Mouse (Mus musculus) liver, embryonic 12.5 days (tissue): ENCODE results near the gene Tpm1. TPM values are rescaled to one million over a fixed set of nuclear protein-coding genes. Genes with fewer than 3 reads are reported as not detected.

Source experiments
- ATAC-seq: fragments of 200-750 bp; cut with Nextera tagmentation; 2 replicates; pipeline ENCODE4 v1.8.0; 2017; ENCODE audit warnings: moderate number of reproducible peaks, mild to moderate bottlenecking, moderate library complexity
- H3K27ac ChIP-seq: fragments of 300-500 bp; sonication (generic); 2 replicates; pipeline ENCODE4 v1.5.1; 2016; ENCODE audit warnings: mild to moderate bottlenecking
- H3K27me3 ChIP-seq: fragments of 300-500 bp; sonication (generic); replicated peaks from 2 replicates; pipeline ENCODE4 v1.6.1; 2016; ENCODE audit warnings: mild to moderate bottlenecking, moderate library complexity
- H3K36me3 ChIP-seq: fragments of 300-500 bp; sonication (generic); 2 replicates; pipeline ENCODE4 v1.6.1; 2016; ENCODE audit warnings: mild to moderate bottlenecking, moderate library complexity
- H3K4me1 ChIP-seq: fragments of 300-500 bp; sonication (generic); 2 replicates; pipeline ENCODE4 v1.6.1; 2016
- H3K4me2 ChIP-seq: fragments of 300-500 bp; sonication (generic); 2 replicates; pipeline ENCODE4 v1.6.1; 2016; ENCODE audit warnings: mild to moderate bottlenecking, moderate library complexity
- H3K4me3 ChIP-seq: fragments of 300-500 bp; sonication (generic); 2 replicates; pipeline ENCODE4 v1.5.1; 2016; ENCODE audit warnings: mild to moderate bottlenecking, moderate library complexity
- H3K9ac ChIP-seq: fragments of 300-500 bp; sonication (generic); 2 replicates; pipeline ENCODE4 v1.6.1; 2016; ENCODE audit warnings: mild to moderate bottlenecking, moderate library complexity
- H3K9me3 ChIP-seq: fragments of 300-500 bp; sonication (generic); replicated peaks from 2 replicates; pipeline ENCODE4 v1.6.1; 2016; ENCODE audit warnings: mild to moderate bottlenecking, moderate library complexity
- WGBS: fragments of 180-500 bp; shearing (Covaris S2); methylation state at CpG from one replicate; pipeline ENCODE4 v1.1.7; 2016; ENCODE audit not compliant: insufficient replicate concordance; 5-methylcytosine and 5-hydroxymethylcytosine counted together
- polyA plus RNA-seq: library from polyadenylated mRNA; unstranded; fragments of >200 nt; fragmentation: Nextera tagmentation; extraction: Ambion mirVana; gene quantifications from 2 replicates; pipeline ENCODE4 v1.2.1, GENCODE M21; 2016

The Tpm1 gene
- polyA plus RNA-seq, 1 experiment from 2014 or later = 214 TPM

DNA sequence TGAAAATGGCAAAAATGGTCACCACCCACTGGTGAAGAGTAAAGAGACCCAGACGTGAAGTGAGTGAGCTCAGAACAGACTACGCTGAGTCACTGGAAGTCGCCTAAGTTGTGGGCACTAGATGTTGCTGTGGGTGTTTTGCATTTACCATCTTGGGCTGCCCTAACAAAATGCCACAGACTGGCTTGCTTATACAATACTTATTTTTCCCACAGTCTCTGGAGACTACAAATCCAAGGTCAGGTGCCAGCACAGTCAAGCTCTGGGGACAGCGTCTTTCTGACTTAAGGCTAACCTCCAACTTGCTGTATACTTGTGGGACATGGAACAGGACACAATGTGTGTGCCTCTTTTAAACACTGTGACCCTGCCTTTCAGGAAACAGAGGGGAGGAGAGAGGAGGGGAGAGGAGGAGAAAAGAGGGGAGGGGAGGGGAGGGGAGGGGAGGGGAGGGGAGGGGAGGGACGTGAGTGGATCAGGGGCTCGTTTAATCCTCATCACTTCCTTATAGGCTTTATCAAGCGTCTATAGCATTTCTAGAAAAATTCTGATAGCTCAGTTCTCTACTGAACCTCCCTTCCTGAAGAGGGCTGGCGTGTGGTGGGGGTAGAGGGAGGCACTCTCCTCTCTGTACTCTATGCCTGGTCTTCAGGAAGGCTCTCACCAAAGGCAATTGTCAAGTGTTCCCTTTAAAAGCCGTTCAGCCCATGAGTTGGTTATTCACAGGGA is 58.0 kb downstream of the Tpm1 start:
- peak overlapping the region; percentile 25 for H3K4me2 ChIP-seq
- peaks cover 70% of the 10 kb centered on the region for H3K4me1 ChIP-seq
- H3K27ac ChIP-seq = peak overlapping the region; percentile 74
- H3K27me3 ChIP-seq = no peaks in the 10 kb centered on the region
- 37% methylated on average over 9 of the region's 9 CpGs for WGBS
- peaks cover 6% of the 10 kb centered on the region; the same call in 1 of the 2 replicates for H3K36me3 ChIP-seq
- H3K9me3 ChIP-seq = peaks cover 5% of the 10 kb centered on the region; the same call in 1 of the 2 replicates
- H3K4me3 ChIP-seq = no peak overlapping the region
- H3K9ac ChIP-seq = peak overlapping the region; percentile 42
- no peak for ATAC-seq

DNA sequence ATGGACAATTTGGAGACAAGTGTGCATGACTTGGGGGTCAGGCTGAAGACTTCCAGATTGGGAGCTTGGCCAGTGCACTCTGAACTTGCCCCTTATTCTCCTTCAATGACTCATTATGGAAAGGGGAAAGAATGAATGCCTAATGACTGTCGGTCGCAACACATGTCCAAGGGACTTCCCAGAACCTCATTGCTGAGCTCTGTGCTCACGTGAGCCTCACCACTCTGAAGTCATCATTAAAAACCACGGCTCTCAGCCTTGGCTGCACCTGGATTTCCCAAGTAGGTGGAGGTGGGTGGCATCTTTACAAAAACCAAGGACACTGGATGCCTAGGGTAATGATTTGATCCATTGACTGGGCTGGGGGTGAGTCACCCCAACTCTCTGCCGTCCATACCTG is 59.2 kb downstream of the Tpm1 start:
- Histone ChIP-seq H3K36me3 (peaks cover 6% of the 10 kb centered on the region; the same call in 1 of the 2 replicates), H3K4me2 (peak overlapping the region; percentile 71; the same call in 1 of the 2 replicates), H3K4me1 (peaks cover 70% of the 10 kb centered on the region), H3K27ac (peak overlapping the region; percentile 74), H3K9ac (no peak overlapping the region), H3K9me3 (peaks cover 5% of the 10 kb centered on the region; the same call in 1 of the 2 replicates), H3K4me3 (no peak overlapping the region), H3K27me3 (no peaks in the 10 kb centered on the region; the same call in 1 of the 2 replicates)
- 86% methylated on average over 5 of the region's 5 CpGs for WGBS
- ATAC-seq = no peak

DNA sequence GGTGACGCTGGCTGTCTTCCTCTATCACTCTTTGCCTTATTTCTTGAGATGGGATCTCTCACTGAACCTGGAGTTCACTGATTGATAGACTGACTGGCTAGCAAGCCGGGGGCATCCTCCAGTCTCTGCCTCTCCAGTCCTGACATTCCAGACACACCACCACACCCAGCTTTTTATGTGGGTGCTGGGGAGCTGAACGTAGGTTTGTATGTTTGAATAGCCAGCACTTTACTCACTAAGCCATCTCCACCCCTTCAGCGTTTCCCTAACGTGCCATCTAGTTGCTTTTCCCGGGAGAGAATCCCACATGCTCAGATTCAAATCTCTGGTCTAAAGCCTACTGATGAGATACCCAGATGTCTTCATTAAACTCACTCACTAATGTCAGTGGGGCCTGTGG is 59.6 kb downstream of the Tpm1 start:
- peak overlapping the region; percentile 90; the same call in 1 of the 2 replicates for H3K27ac ChIP-seq
- peak overlapping the region; percentile 40; the same call in 1 of the 2 replicates for H3K4me3 ChIP-seq
- peaks cover 5% of the 10 kb centered on the region; the same call in 1 of the 2 replicates for H3K9me3 ChIP-seq
- WGBS = 70% methylated on average over 6 of the region's 6 CpGs
- H3K27me3 ChIP-seq = no peaks in the 10 kb centered on the region; the same call in 1 of the 2 replicates
- ATAC-seq = no peak
- H3K9ac ChIP-seq = no peak overlapping the region
- peak overlapping the region; percentile 71 for H3K4me2 ChIP-seq
- H3K36me3 ChIP-seq = peaks cover 6% of the 10 kb centered on the region; the same call in 1 of the 2 replicates
- H3K4me1 ChIP-seq = peaks cover 69% of the 10 kb centered on the region

DNA sequence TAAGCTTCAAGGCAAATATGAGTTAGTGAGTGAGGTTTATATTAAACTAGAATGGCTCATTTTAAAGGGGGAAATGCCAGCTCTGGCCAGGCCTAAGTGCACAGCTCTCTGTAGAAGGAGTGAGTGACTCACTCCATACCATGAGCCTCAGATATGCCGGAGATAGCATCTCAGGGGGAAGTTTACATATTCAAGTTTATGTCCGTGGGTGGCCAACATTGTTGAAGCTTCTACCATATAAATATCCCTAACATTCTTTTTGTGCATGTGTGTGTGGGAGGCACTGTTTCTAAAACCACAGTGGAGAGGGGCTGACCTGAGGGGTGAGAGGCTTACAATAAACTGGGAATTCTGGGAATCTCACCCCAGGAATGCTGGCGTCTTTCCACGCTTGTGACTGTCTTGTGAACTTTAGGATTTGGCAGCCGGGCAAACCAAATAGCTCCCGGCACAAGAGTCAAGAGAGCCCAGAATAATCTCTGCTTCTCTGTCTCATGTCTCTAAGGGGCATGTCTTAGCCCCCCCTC is 60.3 kb downstream of the Tpm1 start:
- Histone ChIP-seq H3K36me3 (peaks cover 6% of the 10 kb centered on the region; the same call in 1 of the 2 replicates), H3K4me3 (peak overlapping the region; percentile 40), H3K4me1 (peaks cover 62% of the 10 kb centered on the region), H3K27me3 (peaks cover 4% of the 10 kb centered on the region; the same call in 1 of the 2 replicates), H3K4me2 (peak overlapping the region; percentile 71), H3K9ac (peak overlapping the region; percentile 58), H3K9me3 (peaks cover 5% of the 10 kb centered on the region; the same call in 1 of the 2 replicates), H3K27ac (peak overlapping the region; percentile 90)
- no peak for ATAC-seq
- WGBS = 47% methylated on average over 6 of the region's 6 CpGs

DNA sequence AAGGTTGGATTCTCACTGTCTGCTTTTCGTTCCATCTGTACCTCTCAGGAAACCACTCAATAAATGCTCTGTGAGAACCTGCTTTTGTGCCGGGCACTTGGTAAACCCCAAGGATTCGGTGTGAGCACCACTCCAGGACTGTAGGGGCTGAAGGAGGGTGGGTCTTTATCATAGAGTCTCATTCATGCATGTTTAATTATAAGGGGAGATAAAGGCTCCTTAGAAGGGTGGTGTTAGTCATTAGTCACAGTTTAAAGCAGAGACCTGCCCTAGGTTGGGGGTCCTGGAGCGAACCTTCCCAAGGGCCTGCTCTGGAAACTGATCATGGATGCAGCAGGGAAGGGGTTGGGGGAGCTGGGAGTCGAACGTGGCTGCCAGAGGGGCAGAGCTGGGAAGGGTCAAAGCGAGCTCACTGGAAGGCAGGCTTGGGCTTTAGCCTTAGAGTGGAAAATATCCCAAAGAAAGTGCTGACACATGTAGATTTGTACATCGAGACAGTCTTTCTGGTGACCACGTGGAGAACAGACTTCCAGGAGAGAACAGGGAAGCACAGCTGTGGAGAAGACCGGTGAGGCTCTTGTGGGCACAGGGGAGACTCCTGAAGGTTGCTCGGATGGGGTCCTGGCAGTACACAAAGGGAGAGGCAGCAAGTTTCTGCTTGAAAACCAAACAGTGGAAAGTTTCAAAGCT is 60.9 kb downstream of the Tpm1 start:
- Histone ChIP-seq H3K4me2 (peak overlapping the region; percentile 71), H3K4me1 (peaks cover 59% of the 10 kb centered on the region), H3K9ac (peak overlapping the region; percentile 58), H3K36me3 (peaks cover 6% of the 10 kb centered on the region; the same call in 1 of the 2 replicates), H3K9me3 (peaks cover 5% of the 10 kb centered on the region; the same call in 1 of the 2 replicates), H3K4me3 (peak overlapping the region; percentile 40), H3K27ac (peak overlapping the region; percentile 90), H3K27me3 (peaks cover 6% of the 10 kb centered on the region; the same call in 1 of the 2 replicates)
- ATAC-seq = peak; percentile 93
- WGBS = 36% methylated on average over 11 of the region's 11 CpGs

DNA sequence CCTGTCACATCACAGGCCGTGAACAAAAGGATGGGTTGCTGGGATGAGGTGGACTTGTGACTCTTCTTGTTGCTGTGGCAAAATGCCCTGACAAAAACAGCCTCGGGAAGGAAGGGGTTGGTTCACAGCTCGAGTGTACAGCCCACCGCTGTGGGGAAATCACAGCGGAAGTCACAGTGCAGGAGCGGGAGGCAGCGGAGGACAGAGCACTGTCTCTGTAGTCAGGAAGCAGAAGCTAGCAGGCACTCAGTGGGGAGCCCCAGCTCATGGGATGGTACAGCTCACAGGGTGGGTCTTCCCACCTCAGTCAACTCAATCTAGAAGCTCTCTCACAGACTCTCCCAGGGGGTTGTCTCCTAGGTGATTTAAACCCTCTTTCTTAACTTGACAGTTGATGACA is 63.8 kb downstream of the Tpm1 start:
- 51% methylated on average over 7 of the region's 7 CpGs for WGBS
- Histone ChIP-seq H3K27ac (no peak overlapping the region), H3K4me2 (no peak overlapping the region), H3K36me3 (no peaks in the 10 kb centered on the region), H3K4me1 (peaks cover 45% of the 10 kb centered on the region), H3K9me3 (no peaks in the 10 kb centered on the region), H3K9ac (no peak overlapping the region), H3K4me3 (no peak overlapping the region), H3K27me3 (peaks cover 6% of the 10 kb centered on the region; the same call in 1 of the 2 replicates)
- ATAC-seq = no peak

DNA sequence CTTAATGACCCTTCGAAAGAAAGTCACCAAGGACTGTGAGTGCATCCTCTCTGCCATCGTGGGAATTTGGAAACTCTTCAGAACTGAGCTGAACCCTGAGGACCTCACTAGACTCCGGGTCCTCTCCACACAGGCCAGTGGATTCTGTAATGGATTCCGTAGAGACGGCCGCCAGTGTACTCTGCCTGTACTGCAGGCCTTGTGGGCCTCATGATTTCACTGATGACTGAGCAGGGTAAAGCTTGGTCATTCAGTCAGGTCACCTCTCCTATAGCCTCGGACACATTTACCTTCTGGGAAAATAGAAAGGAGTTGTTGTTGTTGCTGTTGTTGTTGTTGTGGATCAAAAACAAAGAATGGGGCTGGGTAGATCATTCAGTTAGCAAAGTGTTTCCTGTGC is 67.1 kb downstream of the Tpm1 start:
- Histone ChIP-seq H3K4me3 (no peak overlapping the region), H3K36me3 (no peaks in the 10 kb centered on the region), H3K9me3 (no peaks in the 10 kb centered on the region), H3K4me1 (peaks cover 16% of the 10 kb centered on the region), H3K4me2 (no peak overlapping the region), H3K27me3 (peaks cover 6% of the 10 kb centered on the region; the same call in 1 of the 2 replicates), H3K9ac (no peak overlapping the region), H3K27ac (no peak overlapping the region)
- ATAC-seq = no peak
- 71% methylated on average over 7 of the region's 7 CpGs for WGBS

DNA sequence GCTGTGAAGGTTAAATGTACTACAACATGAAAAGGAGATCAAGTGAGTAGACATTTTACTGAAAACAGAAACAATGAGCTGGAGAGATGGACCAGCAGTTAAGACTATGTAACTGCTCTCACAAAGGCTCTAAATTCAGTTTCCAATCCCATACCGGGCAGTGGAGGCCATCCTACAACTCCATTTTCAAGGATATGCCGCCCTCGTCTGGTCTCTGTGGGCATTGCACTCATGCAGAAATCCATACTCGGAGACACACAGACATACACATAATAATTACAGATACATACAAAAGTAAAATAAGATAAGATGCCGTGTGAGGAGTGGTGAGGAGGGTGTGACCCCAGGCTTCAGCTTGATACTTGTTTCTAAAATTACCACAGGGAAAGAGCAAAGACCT is 68.7 kb downstream of the Tpm1 start:
- H3K4me1 ChIP-seq = peaks cover 13% of the 10 kb centered on the region
- no peak overlapping the region; the same call in 1 of the 2 replicates for H3K4me2 ChIP-seq
- 2% methylated on average over 5 of the region's 5 CpGs for WGBS
- ATAC-seq = peak; percentile 62; the same call in 1 of the 2 replicates
- H3K27me3 ChIP-seq = peaks cover 6% of the 10 kb centered on the region; the same call in 1 of the 2 replicates
- no peak overlapping the region for H3K4me3 ChIP-seq
- no peaks in the 10 kb centered on the region for H3K36me3 ChIP-seq
- H3K9ac ChIP-seq = no peak overlapping the region
- no peaks in the 10 kb centered on the region for H3K9me3 ChIP-seq
- no peak overlapping the region for H3K27ac ChIP-seq

DNA sequence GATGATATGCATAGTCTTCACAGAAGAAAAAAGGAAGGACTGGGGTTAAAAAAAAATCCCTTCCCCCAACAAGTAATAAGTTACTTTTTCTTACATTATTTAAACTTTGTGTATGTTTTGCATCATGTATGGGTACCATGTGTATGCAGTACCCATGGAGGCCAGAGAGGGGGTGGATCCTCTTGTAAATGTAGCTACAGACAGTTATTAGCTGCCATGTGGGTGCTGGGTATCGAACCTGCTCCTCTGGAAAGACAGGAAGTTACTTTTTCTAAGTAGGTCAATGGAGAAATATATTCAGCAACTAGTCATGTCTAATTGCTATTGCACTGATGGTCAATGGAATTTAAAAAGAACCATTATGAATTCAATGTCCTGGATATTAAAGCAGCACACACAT is 70.7 kb downstream of the Tpm1 start:
- Histone ChIP-seq H3K4me3 (no peak overlapping the region), H3K9ac (no peak overlapping the region), H3K36me3 (no peaks in the 10 kb centered on the region), H3K27me3 (no peaks in the 10 kb centered on the region), H3K4me1 (peaks cover 18% of the 10 kb centered on the region), H3K27ac (no peak overlapping the region), H3K4me2 (no peak overlapping the region), H3K9me3 (no peaks in the 10 kb centered on the region)
- no peak for ATAC-seq
- WGBS = 72% methylated on average over 1 of the region's 1 CpGs

DNA sequence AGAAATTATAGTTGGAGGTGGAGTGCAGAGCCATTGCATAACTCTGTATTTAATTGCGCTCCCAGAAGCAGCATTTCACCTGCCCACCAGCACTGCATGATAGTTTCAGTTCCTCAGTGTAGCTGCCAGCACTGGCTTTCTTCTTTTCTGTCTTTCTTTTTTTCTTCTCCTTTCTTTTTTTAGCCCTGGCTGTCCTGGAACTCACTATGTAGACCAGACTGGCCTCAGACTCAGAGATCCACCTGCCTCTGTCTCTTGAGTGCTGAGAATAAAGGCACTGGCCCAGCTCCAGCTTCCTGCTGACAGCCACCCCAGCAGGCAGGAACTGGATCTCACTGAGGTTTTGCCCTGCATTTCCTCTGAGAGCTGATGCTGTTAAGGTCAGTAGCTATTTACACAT is 71.2 kb downstream of the Tpm1 start:
- Histone ChIP-seq H3K36me3 (no peaks in the 10 kb centered on the region), H3K9ac (no peak overlapping the region), H3K27me3 (no peaks in the 10 kb centered on the region), H3K27ac (no peak overlapping the region), H3K4me2 (no peak overlapping the region), H3K4me1 (peaks cover 18% of the 10 kb centered on the region), H3K9me3 (no peaks in the 10 kb centered on the region), H3K4me3 (no peak overlapping the region)
- WGBS = 63% methylated on average over 1 of the region's 1 CpGs
- no peak for ATAC-seq

DNA sequence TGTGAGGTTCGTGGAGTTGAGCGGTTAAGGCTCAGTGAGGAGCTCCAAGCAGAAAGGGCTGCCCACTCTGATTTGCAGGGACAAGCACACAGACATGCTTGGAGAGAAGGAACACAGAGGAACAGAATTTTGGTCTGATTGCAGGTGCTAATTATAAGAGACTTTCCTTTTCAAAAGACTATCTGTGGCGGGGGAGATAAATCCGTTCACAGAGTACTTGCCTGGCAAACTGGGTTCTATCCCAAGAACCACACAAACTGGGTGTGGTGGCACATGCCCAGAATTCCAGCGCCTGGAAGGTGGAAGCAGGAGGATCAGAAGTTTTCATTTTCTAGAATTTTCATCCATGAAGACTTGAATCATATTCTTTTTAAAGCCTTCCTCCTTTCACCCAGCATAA is 72.1 kb downstream of the Tpm1 start:
- H3K27me3 ChIP-seq = no peaks in the 10 kb centered on the region
- no peak overlapping the region for H3K9ac ChIP-seq
- no peaks in the 10 kb centered on the region for H3K36me3 ChIP-seq
- H3K4me1 ChIP-seq = peaks cover 18% of the 10 kb centered on the region
- 69% methylated on average over 5 of the region's 5 CpGs for WGBS
- H3K4me3 ChIP-seq = no peak overlapping the region
- ATAC-seq = no peak
- H3K4me2 ChIP-seq = no peak overlapping the region
- no peak overlapping the region for H3K27ac ChIP-seq
- H3K9me3 ChIP-seq = no peaks in the 10 kb centered on the region

DNA sequence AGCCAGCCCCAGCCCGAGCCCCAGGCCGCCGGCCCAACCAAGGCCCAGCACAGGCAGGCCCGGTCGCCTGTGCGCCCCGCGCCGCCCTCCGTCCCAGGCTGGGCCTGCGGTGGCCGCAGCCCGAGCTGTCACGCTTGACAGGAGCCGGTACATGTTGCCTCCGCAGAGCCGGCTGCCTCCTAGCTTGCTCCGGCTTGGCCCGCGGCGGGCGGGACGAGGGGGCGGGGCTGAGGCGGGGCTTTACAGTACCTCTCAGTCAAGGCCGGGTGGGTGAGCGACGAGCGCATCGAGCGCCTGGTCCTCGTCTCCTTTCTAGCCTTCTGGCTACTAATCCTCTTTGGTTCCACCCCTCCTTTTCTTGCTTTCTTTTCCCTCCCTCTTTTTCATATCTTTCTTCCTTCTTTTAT is 74.0 kb downstream of the Tpm1 start, which contains the start of gene Lactb:
Lactb (minus strand) TSS at position 246 of the 407 bp plus-strand sequence.
- peak; percentile 97 for ATAC-seq
- H3K9ac ChIP-seq = peak within 1 kb of the TSS; percentile 86
- peak within 1 kb of the TSS; percentile 89 for H3K4me3 ChIP-seq
- H3K4me2 ChIP-seq = peak within 1 kb of the TSS; percentile 98
- H3K27ac ChIP-seq = peak within 1 kb of the TSS; percentile 90
- H3K36me3 ChIP-seq = peaks cover 4% of the 10 kb centered on the region
- H3K4me1 ChIP-seq = peaks cover 14% of the 10 kb centered on the region
- no peaks in the 10 kb centered on the region for H3K9me3 ChIP-seq
- H3K27me3 ChIP-seq = no peaks in the 10 kb centered on the region
- WGBS = under 1% methylated on average over 32 of the region's 32 CpGs
